Mouse (Mus musculus): ENCODE data around the gene Pgap1. TPM values are rescaled to one million over a fixed set of nuclear protein-coding genes. Genes with fewer than 3 reads are reported as not detected.
A peak's percentile ranks its signal among the peaks of the same experiment; 100 is the strongest.

The Pgap1 gene
- polyA plus RNA-seq, 1 experiment from 2014 or later: 53.5 TPM

DNA sequence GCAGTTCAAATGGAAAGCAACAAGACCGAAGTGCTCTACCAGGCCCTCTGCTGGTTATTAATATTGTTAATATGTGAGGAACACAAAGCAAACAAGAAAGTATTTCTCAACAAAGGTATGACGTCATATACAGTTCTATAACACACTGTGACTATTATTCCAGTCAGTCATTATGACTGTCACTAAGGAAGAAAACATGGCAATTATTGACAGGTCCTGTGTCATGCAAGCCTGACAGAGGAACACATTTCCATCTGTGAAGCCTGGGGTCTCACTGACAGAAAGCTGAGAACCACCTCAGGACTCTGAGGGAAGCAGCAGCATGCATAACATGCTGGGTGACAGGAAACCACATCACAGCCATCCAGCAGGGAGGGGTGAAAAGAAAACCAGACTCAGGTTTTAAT is 65.0 kb downstream of the Pgap1 start:
- Histone ChIP-seq H3K27me3 (ENCODE audit: control insufficient read depth, insufficient read depth, low read length) (no peaks in the 10 kb centered on the region), H3K4me3 (replicated peaks; ENCODE audit: low read depth, low read length) (no peak overlapping the region), H3K4me1 (ENCODE audit: control insufficient read depth, insufficient read depth, low read length) (no peaks in the 10 kb centered on the region), H3K27ac (replicated peaks; ENCODE audit: low read depth, low read length) (no peak overlapping the region), H3K36me3 (ENCODE audit: control insufficient read depth, insufficient read depth, low read length) (peaks cover 67% of the 10 kb centered on the region), H3K4me2 (ENCODE audit: low read length) (no peak overlapping the region), H3K9me3 (ENCODE audit: control insufficient read depth, low read length) (no peaks in the 10 kb centered on the region), H3K9ac (replicated peaks; ENCODE audit: low read length) (no peak overlapping the region)
- DNase-seq: peak; percentile 37
- 90% methylated on average over 2 of the region's 2 CpGs for WGBS
- 0 out of 2 replicates have a peak, but pooled peaks have one; percentile 24 for ATAC-seq (ENCODE audit: low FRiP score, low TSS enrichment)

DNA sequence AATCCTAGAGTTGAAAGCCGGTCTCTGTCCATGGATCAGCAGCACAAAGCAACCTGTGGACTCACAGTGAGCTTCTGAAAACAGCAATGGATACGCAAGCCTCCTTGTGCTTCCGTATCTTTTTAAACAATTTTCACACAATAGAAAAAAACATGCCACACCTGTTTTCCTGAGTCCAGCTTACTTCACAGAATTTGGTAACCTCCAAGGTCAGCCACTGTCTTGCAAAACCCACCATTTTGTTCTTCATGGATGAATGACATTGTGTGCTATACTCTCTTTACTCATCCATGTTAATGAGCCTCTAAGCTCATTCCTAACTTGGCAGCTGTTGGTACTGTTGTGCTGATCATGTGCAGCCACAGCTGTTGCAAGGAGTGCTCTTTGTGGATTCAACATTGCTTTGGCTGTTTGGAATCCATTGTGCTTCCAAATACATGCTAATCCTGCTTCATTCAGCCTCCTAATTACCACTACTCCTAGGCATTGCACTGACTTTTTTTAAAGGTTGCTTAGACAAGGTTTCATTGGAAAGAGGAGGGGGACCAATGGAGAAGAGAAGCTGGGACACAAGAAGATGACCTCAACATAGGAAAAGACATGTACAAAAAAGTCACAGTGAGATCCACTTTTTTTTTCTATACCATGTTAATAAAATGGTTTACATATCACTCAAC is 72.6 kb downstream of the Pgap1 start:
- WGBS: 63% methylated on average over 3 of the region's 3 CpGs
- ATAC-seq (ENCODE audit: low FRiP score, low TSS enrichment) (peak; percentile 43; the same call in 1 of the 2 replicates), DNase-seq (peak; percentile 21)
- H3K27me3 ChIP-seq (ENCODE audit: control insufficient read depth, insufficient read depth, low read length): no peaks in the 10 kb centered on the region
- H3K27ac ChIP-seq (replicated peaks; ENCODE audit: low read depth, low read length): no peak overlapping the region
- H3K4me2 ChIP-seq (ENCODE audit: low read length): no peak overlapping the region
- H3K4me3 ChIP-seq (replicated peaks; ENCODE audit: low read depth, low read length): no peak overlapping the region
- no peaks in the 10 kb centered on the region for H3K9me3 ChIP-seq (ENCODE audit: control insufficient read depth, low read length)
- H3K36me3 ChIP-seq (ENCODE audit: control insufficient read depth, insufficient read depth, low read length): peaks cover 55% of the 10 kb centered on the region
- no peaks in the 10 kb centered on the region for H3K4me1 ChIP-seq (ENCODE audit: control insufficient read depth, insufficient read depth, low read length)
- no peak overlapping the region for H3K9ac ChIP-seq (replicated peaks; ENCODE audit: low read length)

DNA sequence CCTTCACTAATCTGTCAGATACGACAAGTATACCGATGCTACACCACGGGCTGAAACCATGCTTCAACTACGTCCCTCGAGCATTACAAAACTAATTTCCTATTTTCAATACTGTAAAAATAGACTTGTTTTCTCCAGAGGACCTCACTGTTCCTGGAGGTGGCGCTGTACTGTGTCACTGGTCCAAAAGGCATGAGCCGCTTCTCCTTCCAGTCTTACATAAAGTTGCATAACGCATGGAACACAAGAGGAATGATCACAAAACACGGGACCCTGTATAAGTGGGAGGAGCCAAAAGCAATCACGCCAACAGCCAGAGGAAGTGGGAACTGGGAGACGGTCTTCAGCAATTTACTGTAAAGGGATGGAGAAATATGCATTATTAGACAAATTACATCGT is 77.0 kb downstream of the Pgap1 start:
- Histone ChIP-seq H3K27ac (replicated peaks; ENCODE audit: low read depth, low read length) (no peak overlapping the region), H3K9me3 (ENCODE audit: control insufficient read depth, low read length) (no peaks in the 10 kb centered on the region), H3K9ac (replicated peaks; ENCODE audit: low read length) (no peak overlapping the region), H3K4me1 (ENCODE audit: control insufficient read depth, insufficient read depth, low read length) (no peaks in the 10 kb centered on the region), H3K4me3 (replicated peaks; ENCODE audit: low read depth, low read length) (no peak overlapping the region), H3K4me2 (ENCODE audit: low read length) (no peak overlapping the region), H3K36me3 (ENCODE audit: control insufficient read depth, insufficient read depth, low read length) (peaks cover 38% of the 10 kb centered on the region), H3K27me3 (ENCODE audit: control insufficient read depth, insufficient read depth, low read length) (no peaks in the 10 kb centered on the region)
- WGBS: 95% methylated on average over 12 of the region's 12 CpGs
- ATAC-seq (ENCODE audit: low FRiP score, low TSS enrichment) (no peak), DNase-seq (no peak)

DNA sequence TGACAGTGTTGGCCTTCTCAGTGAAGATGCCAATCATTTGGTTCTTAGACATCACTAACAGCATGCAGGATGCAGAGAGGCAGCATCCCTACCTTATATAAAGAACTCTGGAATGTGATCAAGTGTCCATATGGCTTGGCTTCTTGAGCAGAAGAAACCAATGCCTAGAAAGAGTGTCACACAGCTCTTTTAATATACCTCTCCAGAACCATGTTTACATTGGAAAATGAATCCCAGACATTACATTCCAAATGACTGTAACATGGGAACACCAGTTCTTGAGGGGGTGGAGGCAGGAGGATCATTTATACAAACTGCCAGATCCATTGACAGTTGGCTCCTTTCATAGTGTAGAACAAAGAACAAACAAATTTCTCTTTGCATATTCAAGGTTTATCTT is 88.8 kb downstream of the Pgap1 start:
- Histone ChIP-seq H3K27me3 (ENCODE audit: control insufficient read depth, insufficient read depth, low read length) (no peaks in the 10 kb centered on the region), H3K27ac (replicated peaks; ENCODE audit: low read depth, low read length) (no peak overlapping the region), H3K9me3 (ENCODE audit: control insufficient read depth, low read length) (no peaks in the 10 kb centered on the region), H3K4me2 (ENCODE audit: low read length) (no peak overlapping the region), H3K4me1 (ENCODE audit: control insufficient read depth, insufficient read depth, low read length) (no peaks in the 10 kb centered on the region), H3K9ac (replicated peaks; ENCODE audit: low read length) (no peak overlapping the region), H3K4me3 (replicated peaks; ENCODE audit: low read depth, low read length) (no peak overlapping the region), H3K36me3 (ENCODE audit: control insufficient read depth, insufficient read depth, low read length) (no peaks in the 10 kb centered on the region)
- no peak for DNase-seq
- no peak for ATAC-seq (ENCODE audit: low FRiP score, low TSS enrichment)

DNA sequence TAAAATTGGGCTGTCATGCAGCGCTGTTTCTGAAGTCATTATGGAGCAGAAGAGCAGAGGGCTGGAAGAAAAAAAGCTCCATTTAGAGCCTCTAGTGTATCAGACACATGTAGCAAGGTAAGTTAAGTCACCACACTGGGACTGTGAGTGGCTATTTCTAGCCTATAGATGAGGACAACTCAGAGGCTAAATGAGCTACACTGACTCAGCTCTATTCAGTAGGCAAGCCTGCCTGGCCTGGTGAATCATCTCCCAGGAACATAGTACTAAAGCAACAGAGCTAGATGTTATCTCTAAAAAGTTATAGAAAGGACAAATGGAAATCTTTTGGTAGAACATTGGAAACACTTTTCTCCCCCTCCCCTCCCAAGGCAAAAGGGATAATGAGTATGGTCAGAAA is 90.1 kb downstream of the Pgap1 start:
- DNase-seq: no peak
- Histone ChIP-seq H3K9ac (replicated peaks; ENCODE audit: low read length) (no peak overlapping the region), H3K4me3 (replicated peaks; ENCODE audit: low read depth, low read length) (no peak overlapping the region), H3K4me1 (ENCODE audit: control insufficient read depth, insufficient read depth, low read length) (no peaks in the 10 kb centered on the region), H3K4me2 (ENCODE audit: low read length) (no peak overlapping the region), H3K9me3 (ENCODE audit: control insufficient read depth, low read length) (no peaks in the 10 kb centered on the region), H3K27me3 (ENCODE audit: control insufficient read depth, insufficient read depth, low read length) (no peaks in the 10 kb centered on the region), H3K36me3 (ENCODE audit: control insufficient read depth, insufficient read depth, low read length) (no peaks in the 10 kb centered on the region), H3K27ac (replicated peaks; ENCODE audit: low read depth, low read length) (no peak overlapping the region)
- no peak for ATAC-seq (ENCODE audit: low FRiP score, low TSS enrichment)
- 94% methylated on average over 1 of the region's 1 CpGs for WGBS

DNA sequence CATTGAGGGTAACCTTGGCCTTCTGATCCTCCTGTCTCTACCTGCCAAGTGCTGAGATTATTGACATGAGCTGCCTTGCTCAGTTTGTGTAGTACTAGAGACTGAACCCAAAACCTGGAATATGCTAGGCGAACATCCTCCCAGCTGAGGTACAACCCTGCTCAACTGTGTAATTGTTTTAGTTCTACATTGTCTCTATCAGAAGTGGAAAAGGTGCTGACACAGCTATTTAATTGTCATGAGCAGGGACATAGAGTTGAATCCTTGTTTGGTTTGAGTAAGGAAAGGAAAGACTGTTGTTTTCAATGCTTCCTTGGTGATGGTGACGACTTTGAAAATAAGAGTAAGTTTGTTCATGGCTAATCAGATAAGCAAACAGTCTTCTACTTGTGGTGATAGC is 105.4 kb downstream of the Pgap1 start:
- 86% methylated on average over 2 of the region's 2 CpGs for WGBS
- no peaks in the 10 kb centered on the region for H3K9me3 ChIP-seq (ENCODE audit: control insufficient read depth, low read length)
- H3K27ac ChIP-seq (replicated peaks; ENCODE audit: low read depth, low read length): no peak overlapping the region
- H3K36me3 ChIP-seq (ENCODE audit: control insufficient read depth, insufficient read depth, low read length): no peaks in the 10 kb centered on the region
- no peak overlapping the region for H3K4me2 ChIP-seq (ENCODE audit: low read length)
- H3K9ac ChIP-seq (replicated peaks; ENCODE audit: low read length): no peak overlapping the region
- H3K4me1 ChIP-seq (ENCODE audit: control insufficient read depth, insufficient read depth, low read length): no peaks in the 10 kb centered on the region
- DNase-seq (no peak), ATAC-seq (ENCODE audit: low FRiP score, low TSS enrichment) (no peak)
- no peaks in the 10 kb centered on the region for H3K27me3 ChIP-seq (ENCODE audit: control insufficient read depth, insufficient read depth, low read length)
- H3K4me3 ChIP-seq (replicated peaks; ENCODE audit: low read depth, low read length): no peak overlapping the region

DNA sequence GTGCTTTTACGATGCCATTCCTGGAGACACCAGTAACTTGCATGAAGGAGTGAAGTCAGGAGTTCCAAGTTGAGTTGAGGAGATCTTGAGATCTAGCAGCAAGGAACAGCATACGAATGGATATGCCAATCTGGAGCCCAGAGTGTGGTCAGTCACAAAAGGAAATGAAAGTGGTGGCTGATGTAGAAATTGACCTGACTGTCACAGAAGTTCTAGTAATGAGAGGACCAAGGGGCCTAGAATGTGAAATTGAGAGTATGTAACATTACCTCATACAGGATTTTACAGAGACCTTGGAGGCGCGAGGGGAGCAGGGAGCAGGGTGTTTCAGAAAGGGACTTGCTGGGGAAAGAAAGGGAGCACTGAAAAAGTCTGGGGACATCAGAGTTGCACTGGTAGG is 108.7 kb downstream of the Pgap1 start:
- H3K9me3 ChIP-seq (ENCODE audit: control insufficient read depth, low read length): no peaks in the 10 kb centered on the region
- no peak overlapping the region for H3K9ac ChIP-seq (replicated peaks; ENCODE audit: low read length)
- no peak for DNase-seq
- WGBS: 86% methylated on average over 4 of the region's 4 CpGs
- no peaks in the 10 kb centered on the region for H3K27me3 ChIP-seq (ENCODE audit: control insufficient read depth, insufficient read depth, low read length)
- H3K4me3 ChIP-seq (replicated peaks; ENCODE audit: low read depth, low read length): no peak overlapping the region
- no peak overlapping the region for H3K27ac ChIP-seq (replicated peaks; ENCODE audit: low read depth, low read length)
- H3K4me2 ChIP-seq (ENCODE audit: low read length): no peak overlapping the region
- H3K4me1 ChIP-seq (ENCODE audit: control insufficient read depth, insufficient read depth, low read length): no peaks in the 10 kb centered on the region
- ATAC-seq (ENCODE audit: low FRiP score, low TSS enrichment): no peak
- H3K36me3 ChIP-seq (ENCODE audit: control insufficient read depth, insufficient read depth, low read length): no peaks in the 10 kb centered on the region

DNA sequence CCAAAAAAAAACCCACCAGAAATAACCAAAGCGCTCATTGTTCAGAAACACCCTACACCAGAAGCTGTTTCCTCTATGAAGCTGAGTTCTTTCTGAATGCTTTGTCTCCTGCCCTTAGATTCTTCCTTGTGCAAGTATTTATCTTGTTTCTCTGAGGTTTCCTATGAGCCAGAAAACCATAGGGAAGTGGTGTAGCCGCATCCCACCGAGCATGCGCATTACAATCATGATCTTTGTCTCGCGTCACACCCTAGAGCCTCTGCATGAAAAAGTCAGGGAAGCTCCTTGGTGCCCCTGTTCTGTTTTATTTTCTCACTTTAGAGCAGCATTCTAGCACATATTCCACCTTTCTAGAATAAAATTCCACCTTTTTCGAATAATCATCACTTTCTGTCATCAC is 113.8 kb downstream of the Pgap1 start:
- Histone ChIP-seq H3K36me3 (ENCODE audit: control insufficient read depth, insufficient read depth, low read length) (no peaks in the 10 kb centered on the region), H3K4me1 (ENCODE audit: control insufficient read depth, insufficient read depth, low read length) (no peaks in the 10 kb centered on the region), H3K9ac (replicated peaks; ENCODE audit: low read length) (no peak overlapping the region), H3K27me3 (ENCODE audit: control insufficient read depth, insufficient read depth, low read length) (no peaks in the 10 kb centered on the region), H3K9me3 (ENCODE audit: control insufficient read depth, low read length) (no peaks in the 10 kb centered on the region), H3K4me2 (ENCODE audit: low read length) (peak overlapping the region; percentile 15; the same call in 1 of the 2 replicates), H3K27ac (replicated peaks; ENCODE audit: low read depth, low read length) (no peak overlapping the region), H3K4me3 (replicated peaks; ENCODE audit: low read depth, low read length) (no peak overlapping the region)
- WGBS: 45% methylated on average over 7 of the region's 7 CpGs
- ATAC-seq (ENCODE audit: low FRiP score, low TSS enrichment): no peak
- peak; percentile 59 for DNase-seq

DNA sequence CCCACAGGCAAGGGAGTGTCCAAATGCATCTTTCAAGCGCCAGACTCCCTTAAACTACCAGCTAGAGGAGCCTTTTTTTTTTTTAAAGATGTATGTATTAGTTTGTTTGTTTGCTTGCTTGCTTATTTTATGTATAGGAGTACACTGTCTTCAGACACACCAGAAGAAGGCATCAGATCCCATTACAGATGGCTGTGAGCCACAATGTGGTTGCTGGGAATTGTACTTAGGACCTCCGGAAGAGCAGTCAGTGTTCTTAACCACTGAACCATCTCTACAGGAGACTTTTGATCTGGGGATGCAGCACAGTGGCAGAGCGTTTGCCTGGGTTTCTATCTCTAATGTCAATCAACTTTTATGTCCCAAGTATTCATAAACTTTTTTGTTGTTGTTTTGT is 118.4 kb downstream of the Pgap1 start:
- DNase-seq (no peak), ATAC-seq (ENCODE audit: low FRiP score, low TSS enrichment) (peak; percentile 14; the same call in 1 of the 2 replicates)
- Histone ChIP-seq H3K27me3 (ENCODE audit: control insufficient read depth, insufficient read depth, low read length) (no peaks in the 10 kb centered on the region), H3K9me3 (ENCODE audit: control insufficient read depth, low read length) (no peaks in the 10 kb centered on the region), H3K4me1 (ENCODE audit: control insufficient read depth, insufficient read depth, low read length) (peaks cover 14% of the 10 kb centered on the region; the same call in 1 of the 2 replicates), H3K36me3 (ENCODE audit: control insufficient read depth, insufficient read depth, low read length) (no peaks in the 10 kb centered on the region), H3K9ac (replicated peaks; ENCODE audit: low read length) (peak overlapping the region; percentile 87), H3K27ac (replicated peaks; ENCODE audit: low read depth, low read length) (no peak overlapping the region), H3K4me2 (ENCODE audit: low read length) (peak overlapping the region; percentile 72), H3K4me3 (replicated peaks; ENCODE audit: low read depth, low read length) (peak overlapping the region; percentile 69)
- 41% methylated on average over 3 of the region's 3 CpGs for WGBS

Measured in midbrain, embryonic 14.5 days (tissue).